Mouse (Mus musculus): Measurements from ENCODE around the gene Naip1.
"Not testable (repeated sequence)": the region's sequence is repeated elsewhere in the genome, so short reads cannot be mapped to it uniquely, and the experiment has no call there.

Naip1 gene

DNA sequence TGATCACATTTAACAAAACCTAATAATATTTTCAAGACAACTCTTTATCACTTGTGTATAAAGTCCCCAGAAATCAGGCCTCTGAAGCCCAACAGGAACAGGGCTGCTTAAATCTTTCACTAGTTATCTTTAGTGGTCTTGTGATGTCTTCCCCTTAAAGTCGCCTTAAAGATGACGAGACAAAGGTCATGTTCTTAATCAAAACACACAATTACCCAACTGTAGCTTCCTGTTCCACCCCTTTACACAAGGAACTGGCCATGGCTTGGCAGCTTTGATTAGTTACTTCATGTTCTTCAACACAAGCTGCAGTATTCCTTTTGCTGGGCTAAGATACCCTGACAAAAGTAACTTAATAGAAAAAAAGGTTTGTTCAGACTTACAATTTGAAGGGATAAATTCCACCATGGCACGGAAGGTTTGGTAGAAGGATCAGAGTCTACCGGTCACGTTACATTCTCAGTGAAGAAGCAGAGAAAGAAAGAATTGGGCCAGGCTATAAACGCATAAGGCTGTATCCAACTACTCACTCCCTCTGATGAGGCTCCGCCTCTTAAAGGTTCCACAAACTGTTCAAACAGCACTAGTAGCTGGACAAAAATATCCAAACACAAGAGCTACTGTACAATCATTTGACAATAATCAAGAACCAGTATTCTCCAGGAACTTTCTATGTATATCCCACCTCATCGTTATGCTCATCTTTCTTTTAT, at the start of gene Naip1:
Gene Naip1 (minus strand): TSS at position 455 of the 713 bp plus-strand sequence.
- DNase-seq (ENCODE audit: inconsistent age in 2 of 2, low spot score in 1 of 2): not testable (repeated sequence)

GRCm38 (mm10) chr13:100499625-100500024, 47.0 kb upstream of the Naip1 start:
- not testable (repeated sequence) for DNase-seq (ENCODE audit: inconsistent age in 2 of 2, low spot score in 1 of 2)

DNA sequence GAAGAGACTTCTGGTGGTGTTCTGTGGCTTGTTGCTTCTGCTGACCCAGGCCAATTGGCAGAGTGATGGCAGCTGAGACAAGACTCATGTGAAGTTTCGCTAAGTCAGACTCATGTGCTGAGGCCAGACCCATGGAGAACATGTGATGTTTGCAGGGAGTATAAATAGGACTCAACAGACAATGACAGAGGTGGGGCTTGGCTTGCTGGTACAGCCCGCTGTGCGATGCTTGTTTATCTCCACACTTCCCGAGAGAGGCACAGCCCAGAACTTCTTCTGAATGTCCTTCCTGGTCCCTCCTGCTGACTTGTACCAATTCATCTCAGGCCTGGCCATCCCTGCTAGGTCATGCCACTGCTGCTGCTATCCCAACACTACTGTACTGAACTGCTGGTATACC, 42.7 kb upstream of the Naip1 start:
- no peak for DNase-seq (ENCODE audit: inconsistent age in 2 of 2, low spot score in 1 of 2)

- DNase-seq (ENCODE audit: inconsistent age in 2 of 2, low spot score in 1 of 2): peak in 1 of 2 experiments; percentile 28
Measured at GRCm38 (mm10) chr13:100494370-100494769, 41.7 kb upstream of the Naip1 start.

GRCm38 (mm10) chr13:100493313-100493712, 40.6 kb upstream of the Naip1 start:
- peak in 1 of 2 experiments; percentile 53 for DNase-seq (ENCODE audit: inconsistent age in 2 of 2, low spot score in 1 of 2)

DNA sequence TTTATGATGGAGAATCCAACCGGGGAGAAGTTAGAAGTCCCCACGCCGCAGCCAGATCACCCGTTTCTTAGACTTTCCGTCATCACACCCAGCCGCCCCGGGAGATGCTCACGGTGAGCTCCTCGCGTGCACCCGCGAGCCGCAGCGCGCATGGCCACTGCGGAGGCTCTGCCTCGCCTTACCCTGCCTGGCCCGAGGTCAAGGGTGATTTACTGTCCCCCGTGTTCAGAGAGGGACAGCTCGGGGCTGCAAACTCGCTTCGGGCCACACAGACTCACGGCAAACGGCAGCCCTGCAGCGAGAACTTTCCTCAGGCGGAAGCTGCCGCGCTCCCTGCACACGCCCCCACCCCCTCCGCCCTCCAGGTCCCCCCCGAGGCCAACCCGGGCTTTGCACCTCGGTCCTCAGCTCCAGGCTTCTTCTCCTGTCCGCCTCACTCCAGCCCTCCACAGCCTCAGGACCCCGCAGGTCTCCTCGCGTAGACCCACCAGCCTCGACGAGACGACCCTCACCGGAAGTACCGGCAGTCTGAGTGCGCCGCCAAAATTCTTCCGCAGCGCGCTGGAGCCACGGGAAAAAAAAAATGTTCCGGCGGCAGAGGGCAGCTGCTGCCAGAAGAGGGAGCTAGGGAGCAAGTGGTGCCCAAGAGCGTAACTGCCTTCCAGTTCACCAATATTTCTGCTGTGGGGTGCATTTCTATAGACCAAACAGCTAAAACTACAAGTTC, 39.6 kb upstream of the Naip1 start, which contains the start of gene Gtf2h2:
Gene Gtf2h2 (minus strand): TSS at position 519 of the 727 bp plus-strand sequence.
- DNase-seq (ENCODE audit: inconsistent age in 2 of 2, low spot score in 1 of 2): peak; percentile 81 to 96

GRCm38 (mm10) chr13:100491623-100492022, 39.0 kb upstream of the Naip1 start:
- DNase-seq (ENCODE audit: inconsistent age in 2 of 2, low spot score in 1 of 2): no peak

GRCm38 (mm10) chr13:100490424-100490823, 37.8 kb upstream of the Naip1 start:
- DNase-seq (ENCODE audit: inconsistent age in 2 of 2, low spot score in 1 of 2): no peak

DNA sequence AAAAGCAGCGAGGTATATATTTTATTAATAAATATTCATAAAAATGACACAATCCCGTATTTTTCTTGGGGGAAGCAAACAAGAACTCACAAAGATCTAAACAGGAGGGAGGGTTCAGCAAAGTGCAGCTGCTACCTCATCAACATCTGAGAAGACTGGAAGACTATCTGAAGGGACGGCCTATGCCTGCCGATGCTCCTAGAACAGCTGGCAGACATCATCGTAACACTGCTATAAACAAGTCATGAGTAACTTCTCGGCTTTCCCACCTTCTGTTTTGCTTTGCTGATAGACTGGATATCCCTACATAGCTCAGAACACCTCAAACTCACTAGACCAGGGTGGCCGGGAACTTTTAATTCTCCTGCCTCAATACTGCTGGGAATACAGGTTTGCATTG, 30.9 kb upstream of the Naip1 start:
- no peak for DNase-seq (ENCODE audit: inconsistent age in 2 of 2, low spot score in 1 of 2)

DNA sequence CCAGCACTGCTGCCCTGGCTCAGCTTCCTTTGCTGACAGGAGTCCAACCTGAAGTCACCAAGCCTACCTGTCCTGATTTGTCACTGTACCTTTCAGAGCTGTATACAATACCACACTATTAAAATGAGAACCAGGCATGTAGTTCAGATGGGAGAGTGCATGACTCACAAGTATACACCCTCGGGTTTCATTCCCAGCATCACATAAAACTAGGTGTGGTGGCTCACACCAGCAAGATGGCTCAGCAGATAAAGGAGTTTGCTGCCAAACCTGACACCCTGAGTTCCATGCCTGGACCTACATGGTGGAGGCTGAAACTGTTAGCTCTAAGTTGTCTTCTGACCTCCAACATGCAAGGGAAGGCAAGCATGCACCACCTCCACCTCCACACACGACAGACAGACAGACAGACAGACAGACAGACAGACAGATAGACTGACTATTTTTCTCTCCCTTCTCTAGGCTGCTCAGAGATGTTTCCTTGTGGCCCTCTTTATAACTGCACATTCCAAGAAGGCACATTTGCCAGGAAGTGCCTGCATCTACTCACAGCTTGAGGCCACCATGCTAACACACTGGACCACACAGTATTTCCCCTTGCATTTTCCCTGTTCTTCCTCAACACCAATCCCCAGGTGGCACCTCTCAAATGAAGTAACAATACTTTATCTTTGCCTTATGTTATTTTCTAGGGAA, 11.0 kb upstream of the Naip1 start:
- DNase-seq (ENCODE audit: inconsistent age in 2 of 2, low spot score in 1 of 2): no peak

- DNase-seq (ENCODE audit: inconsistent age in 2 of 2, low spot score in 1 of 2): no peak
Measured at GRCm38 (mm10) chr13:100461336-100461735, 8.7 kb upstream of the Naip1 start.

- DNase-seq (ENCODE audit: inconsistent age in 2 of 2, low spot score in 1 of 2): no peak
Measured at GRCm38 (mm10) chr13:100449495-100449894, 3.2 kb downstream of the Naip1 start.

GRCm38 (mm10) chr13:100440116-100440515, 12.6 kb downstream of the Naip1 start:
- DNase-seq (ENCODE audit: inconsistent age in 2 of 2, low spot score in 1 of 2): no peak

DNA sequence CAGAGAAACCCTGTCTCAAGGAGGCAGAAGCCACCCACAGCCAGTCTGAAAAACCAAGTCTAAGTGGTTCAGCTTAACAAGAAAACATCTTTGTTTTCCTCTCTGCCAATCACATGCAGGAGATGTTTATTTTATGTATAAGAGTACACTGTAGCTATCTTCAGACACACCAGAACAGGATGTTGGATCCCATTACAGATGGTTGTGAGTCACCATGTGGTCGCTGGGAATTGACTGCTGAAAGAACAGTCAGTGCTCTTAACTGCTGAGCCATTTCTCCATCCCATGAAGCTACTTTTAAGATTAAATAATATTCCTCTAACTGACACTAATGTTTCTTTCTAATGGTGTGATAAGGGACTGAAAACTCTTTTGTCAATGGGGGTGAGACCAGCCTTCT, 14.0 kb downstream of the Naip1 start:
- no peak for DNase-seq (ENCODE audit: inconsistent age in 2 of 2, low spot score in 1 of 2)

DNA sequence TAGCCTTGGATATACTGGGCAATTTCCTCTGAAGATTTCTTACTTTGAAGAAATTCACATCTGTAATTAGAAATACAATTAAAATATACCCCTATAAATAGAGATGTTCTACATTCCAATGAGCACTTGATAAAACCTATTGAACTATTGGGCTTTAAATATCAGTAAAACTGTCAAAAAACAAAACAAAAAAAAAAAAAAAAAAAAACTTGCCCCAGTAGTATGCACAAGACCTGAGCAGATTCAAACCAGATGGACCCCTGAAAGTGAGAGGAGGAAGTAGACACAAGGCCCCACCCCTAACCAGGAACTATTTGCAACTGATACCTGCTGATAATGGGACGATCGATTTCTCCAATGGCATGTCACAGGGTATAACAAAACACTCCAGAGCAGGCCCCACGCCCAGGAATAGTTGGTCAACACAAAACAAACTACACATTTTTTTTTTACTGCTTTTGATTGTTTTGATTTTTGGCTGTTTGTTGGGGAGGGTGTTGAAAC, 15.3 kb downstream of the Naip1 start:
- no peak for DNase-seq (ENCODE audit: inconsistent age in 2 of 2, low spot score in 1 of 2)

DNA sequence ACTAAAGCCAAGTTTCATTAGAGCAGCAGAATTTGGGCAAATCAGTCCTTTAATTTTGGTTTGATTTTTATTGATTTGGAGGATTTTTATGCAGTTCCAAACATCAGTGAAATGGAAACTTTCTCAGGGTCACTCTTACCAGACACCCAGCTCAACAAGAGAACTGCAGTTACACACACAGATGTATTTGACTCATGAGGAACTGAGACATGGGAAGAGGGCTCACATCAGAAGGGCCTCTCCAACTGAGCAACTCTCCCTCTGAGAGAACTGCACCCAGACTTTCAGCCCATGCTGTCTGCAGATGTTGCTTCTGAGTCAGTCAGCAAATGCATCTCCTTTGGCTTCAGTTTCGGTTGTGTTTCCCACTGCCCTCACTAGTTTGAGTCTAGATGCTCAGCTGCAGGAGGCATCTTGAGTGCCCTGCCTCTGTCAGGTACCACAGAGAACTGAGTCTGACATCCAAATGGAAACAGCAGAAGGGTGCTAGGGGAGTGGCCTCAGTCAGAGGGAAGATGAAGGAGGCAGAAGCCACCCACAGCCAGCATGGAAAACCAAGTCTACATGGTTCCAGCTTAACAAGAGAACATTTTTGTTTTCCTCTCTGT, 16.0 kb downstream of the Naip1 start:
- not testable (repeated sequence) for DNase-seq (ENCODE audit: inconsistent age in 2 of 2, low spot score in 1 of 2)

DNA sequence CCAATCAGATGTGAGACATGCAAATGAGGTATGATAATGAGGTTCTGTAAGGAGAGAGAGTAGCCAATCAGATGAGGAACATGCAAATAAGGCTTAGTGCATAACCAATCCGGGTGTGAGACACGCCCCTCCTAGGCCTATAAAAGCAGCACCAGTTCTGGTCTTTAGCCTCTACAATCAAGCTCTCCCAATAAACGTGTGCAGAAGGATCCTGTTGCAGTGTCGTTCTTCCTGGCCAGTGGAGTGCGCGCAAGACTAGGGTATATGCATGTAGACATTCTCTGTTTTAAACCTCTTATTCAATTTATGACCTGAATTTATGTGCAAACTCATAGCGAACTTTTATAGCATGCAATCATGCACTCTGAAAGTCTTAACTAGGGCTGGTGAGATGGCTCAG, 32.7 kb downstream of the Naip1 start:
- DNase-seq (ENCODE audit: inconsistent age in 2 of 2, low spot score in 1 of 2): not testable (repeated sequence)

DNA sequence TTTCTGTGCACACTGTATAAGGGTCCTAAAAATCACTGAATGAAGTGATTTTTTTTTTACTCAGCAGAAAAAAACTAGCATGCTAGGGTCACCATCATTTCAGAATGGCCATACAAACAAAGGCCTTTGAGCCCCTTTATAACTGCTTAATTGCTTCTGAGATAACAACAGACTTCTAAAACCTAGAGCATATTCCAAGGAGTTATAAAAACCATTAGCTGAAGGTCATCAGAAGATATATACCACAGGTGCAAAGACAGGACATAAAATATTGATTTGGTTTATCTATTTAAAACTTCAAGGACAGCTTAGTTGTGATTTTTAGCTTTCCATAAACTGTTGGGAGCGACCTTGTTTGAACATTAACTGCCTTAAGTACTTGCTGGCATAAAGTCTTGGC, 38.2 kb downstream of the Naip1 start:
- DNase-seq (ENCODE audit: inconsistent age in 2 of 2, low spot score in 1 of 2): no peak

DNA sequence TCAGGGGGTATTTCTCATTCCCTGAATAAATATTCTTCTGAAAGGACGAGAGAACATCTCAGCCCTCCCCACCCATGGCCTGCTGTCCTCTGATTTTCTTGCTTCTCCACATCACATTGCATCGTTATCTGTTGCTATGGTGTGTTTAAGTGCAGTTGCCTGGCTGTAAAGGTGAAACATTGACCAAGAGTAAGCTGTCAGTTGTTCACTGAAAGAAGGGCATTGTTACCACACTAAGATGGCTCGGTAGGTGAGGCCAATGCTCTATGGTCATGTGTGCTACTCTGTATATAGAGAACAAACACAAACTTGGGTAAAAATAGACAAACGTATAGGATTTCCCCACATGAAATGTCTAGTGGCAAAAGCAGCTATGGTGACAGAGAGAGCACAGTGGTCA, 42.8 kb downstream of the Naip1 start:
- DNase-seq (ENCODE audit: inconsistent age in 2 of 2, low spot score in 1 of 2): no peak

GRCm38 (mm10) chr13:100409181-100409580, 43.5 kb downstream of the Naip1 start:
- no peak for DNase-seq (ENCODE audit: inconsistent age in 2 of 2, low spot score in 1 of 2)

- no peak for DNase-seq (ENCODE audit: inconsistent age in 2 of 2, low spot score in 1 of 2)
Measured at GRCm38 (mm10) chr13:100408242-100408641, 44.4 kb downstream of the Naip1 start.

Data from adrenal gland, adult (tissue).